Mouse (Mus musculus): ENCODE results near the gene Sox15.
"Not testable (repeated sequence)": the region's sequence is repeated elsewhere in the genome, so short reads cannot be mapped to it uniquely, and the experiment has no call there.

Gene Sox15

DNA sequence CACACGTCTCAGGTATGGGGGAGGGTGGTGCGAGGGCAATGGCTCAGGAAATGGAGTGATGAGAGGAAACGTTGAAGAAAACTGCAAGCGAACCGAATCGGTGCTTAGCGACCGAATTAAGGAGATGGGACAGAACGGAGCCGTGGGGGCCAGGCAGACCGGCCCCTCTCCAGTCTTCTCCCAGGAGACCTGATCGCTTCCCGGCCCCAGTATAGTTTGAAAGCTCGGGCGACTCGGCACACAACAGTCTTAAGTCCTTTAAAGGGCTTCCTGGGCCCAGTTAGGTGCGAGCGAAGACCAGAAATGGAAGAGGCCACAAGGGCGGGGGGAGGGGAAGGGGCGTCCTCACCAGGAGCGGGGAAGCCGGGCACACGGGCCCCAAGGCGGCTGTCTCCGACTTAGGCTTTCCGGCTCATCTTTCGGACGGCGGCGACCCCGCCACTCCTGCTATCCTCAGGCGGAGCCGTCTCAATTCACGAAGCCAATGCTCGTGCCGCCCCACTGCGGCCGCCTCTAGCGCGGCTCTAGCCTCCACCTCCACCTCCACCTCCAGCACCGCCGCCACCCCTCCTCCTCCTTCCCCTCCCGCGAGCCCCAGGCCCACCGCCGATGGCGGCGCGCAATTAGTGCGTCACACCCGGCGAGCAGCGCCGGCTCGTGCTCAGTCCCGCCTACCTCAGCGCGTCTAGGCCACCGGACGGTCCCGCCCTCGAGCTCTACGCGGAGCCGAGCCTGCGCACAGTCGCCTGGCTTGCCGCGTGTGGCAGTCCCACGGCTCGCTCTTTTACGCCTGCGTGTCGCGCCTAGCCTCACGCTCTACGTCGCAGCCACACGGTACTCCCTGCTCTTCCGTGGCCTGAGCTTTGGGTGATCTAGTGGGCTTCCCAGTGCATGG, 26.4 kb downstream of the Sox15 start, which contains the start of gene Senp3:
Gene Senp3, minus strand, starts transcription at position 771 of the 895 bp plus-strand sequence.
- DNase-seq, result peak; percentile 99

DNA sequence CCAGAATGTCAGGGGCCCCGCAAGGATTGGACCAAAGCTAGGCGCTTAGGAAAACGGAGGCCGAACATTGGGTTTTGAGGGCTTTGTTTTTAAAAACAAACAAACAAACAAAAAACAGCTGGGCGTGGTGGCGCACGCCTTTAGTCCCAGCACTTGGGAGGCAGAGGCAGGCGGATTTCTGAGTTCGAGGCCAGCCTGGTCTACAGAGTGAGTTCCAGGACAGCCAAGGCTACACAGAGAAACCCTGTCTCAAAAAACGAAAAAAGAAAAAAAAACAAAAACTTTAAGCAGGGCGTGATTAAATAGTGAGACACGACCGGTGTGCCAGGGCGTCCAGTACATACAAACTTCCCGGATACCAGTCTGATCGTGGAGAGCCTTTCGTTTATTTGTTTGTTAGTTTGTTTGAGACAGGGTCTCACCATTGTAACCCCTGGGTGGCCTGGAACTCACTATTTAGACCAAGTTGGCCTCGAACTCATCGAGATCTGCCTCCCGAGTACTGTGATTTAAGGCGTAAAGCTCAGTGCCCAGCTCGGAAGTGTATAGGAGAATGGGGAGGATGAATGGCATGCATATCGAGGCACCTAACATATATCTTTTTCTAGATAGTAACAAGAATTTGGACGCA, 27.2 kb downstream of the Sox15 start:
- no peak for DNase-seq

DNA sequence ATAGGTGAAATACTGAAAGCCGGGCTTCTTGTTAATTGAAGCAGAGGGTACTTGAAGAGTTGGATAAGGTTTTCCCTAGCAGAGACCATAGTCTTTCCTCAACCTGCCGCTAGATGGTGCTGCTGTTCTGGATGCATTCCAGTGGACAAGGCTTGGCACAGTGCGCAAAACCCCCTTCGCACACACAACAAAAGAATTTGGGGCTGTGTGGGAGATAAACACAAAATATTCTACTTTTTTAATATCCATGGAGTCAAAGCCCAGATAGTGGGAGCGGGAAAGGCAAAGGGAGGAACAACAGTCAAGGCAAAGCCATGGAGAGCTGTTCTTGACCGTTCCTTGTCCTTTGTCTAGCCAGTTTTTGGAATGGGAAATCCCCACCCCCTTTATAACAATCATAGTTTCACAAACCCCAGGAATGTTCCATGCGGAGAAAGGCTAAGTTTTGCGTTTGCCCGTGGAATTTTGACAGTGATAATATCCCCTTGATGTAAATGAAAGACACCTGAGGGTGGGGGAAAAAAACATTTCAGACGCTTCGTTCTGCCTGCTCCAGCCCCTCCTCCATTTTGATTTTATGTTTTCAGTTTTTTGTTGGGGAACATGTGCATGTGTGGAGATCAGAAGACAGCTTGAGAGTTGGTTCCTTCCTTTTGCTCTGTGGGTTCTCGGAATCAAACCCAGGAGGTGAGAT, 27.9 kb downstream of the Sox15 start:
- DNase-seq, result peak; percentile 93

DNA sequence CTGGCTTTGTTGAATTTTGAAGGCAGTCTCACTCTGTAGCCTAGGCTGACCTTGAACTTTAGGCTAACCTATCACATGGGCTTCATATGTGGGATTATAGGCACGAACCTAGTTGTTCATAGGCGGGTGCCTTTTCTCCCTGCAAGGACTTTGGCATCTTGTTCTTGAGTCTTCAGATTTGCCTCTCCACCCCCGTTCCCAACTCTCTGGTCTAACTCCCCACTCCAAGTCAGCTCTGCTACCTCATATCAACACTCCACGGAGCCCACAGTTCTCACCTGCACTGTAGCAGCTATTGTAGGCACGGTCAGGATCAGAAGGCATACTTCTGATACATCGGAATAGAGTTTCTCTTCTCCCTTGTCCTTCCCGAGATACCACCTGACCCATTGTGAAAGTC, 28.5 kb downstream of the Sox15 start:
- no peak for DNase-seq

DNA sequence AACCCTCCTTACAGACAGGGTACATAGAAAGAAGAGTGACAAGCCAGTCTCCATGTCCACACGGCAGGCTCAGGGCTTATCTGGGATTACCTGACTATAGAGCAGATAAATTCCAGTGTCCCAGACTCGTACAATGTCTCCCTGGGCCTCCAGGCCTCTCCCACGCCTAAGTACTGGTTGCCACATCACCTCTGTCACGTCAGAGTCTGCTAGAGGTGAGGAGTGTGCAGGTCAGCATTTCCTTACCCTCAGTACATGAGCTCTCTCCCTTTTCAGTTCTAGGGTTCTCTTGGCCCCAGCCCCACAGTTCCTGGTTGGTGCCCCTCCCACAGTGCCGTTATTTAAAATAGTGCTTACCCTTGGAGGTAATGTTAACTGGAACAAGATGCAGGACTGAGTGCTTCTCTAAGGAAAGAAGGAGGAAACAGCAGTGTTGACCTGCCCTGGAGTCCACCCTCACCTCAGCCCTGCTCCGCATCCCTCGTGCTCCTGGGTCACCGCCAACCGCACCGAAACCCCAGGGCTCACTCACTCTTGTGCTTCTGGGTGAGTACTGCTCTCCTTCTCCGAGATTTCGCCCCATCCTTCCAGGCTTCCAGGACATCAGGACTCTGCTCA, 29.1 kb downstream of the Sox15 start:
- DNase-seq, result no peak

DNA sequence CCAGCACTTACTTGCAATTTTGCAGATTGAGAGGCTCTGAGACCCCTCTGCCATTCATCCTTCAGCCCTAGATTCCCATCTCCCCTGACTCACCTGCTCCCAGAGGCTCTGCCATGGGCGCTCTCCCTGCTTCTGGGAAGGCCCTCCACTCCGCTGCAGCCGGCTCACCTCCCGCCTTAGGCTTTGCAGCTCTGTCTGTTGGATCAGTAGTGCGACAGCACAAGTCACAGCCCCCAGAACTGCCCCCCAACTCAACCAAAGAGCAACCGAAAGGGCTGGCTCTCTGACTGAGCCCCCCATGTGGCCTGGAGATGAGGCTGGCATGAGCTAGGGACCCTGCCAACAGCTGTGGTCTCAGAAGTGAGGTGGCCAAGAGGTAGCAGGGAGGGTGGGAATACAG, 29.8 kb downstream of the Sox15 start:
- no peak for DNase-seq

DNA sequence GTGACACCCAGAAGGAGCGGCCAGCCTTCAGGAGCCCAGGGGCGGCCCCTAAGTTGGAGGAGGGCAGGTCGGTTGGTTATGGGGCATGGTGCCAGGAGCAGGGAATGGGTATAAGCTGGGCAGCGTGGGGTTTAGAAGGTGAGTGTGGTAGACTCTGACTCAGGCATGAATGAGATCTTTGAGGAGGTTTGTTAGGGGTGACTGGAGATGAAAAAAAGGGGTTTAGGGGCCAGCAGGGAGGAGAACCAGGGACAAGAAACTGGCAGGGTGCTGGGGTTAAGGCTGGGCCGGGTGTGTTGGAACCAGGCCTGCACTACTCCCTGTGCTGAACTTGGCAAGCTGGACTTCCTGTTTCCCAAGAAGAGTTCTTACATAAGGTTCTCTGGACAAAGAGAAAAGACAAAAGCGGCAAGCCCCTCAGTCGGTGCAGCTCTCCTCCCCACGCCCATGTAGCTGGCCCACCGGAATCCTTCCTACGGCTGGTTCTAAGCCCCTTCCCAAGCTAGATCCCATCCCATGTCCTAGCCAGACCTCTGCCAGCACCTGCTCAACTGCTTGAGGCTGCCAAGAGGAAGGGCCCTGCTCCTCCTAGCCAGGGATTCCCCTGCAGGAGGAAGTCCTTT, 30.5 kb downstream of the Sox15 start, which contains the start of gene Tnfsf13:
Gene Tnfsf13, minus strand, starts transcription at position 259 of the 623 bp plus-strand sequence.
- DNase-seq, result no peak

DNA sequence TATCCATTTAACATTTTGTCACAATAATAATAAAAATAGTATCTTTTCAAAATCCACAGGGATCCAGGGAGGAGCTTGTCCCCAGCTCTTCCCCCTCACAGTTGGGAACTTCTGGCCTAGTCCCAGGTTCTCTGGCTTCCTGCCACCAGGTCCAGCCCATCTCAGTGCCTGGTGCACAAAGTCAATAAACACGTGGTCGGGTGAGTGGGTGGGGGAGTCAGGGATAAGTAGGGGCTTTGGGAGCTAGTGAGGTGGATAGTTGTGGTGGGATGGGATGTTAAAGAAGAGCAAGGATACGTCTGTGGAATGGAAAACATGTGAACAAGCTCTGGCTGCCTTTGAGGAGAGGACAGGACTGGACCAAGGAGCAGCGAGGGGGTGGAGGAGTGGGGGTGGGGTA, 31.3 kb downstream of the Sox15 start:
- DNase-seq, result no peak

DNA sequence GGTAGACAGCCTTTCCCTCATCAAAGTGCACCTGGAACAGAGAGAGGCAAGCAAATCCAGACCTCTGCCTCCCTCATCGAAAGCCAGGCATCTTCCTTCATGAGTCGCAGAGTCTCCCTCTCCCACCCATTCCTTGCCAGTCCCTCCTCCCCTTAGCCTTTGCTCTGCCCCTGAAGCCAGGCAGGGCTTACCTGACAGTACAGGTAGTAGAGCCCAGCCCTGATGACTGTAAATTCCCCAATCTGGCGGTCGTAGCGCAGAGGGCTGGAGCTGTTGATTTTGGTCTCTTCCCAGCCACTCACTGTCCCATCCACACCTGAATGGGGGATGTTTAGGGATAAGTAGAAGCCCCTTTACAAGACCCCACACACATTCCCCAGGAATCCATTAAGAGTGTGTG, 31.9 kb downstream of the Sox15 start:
- no peak for DNase-seq

DNA sequence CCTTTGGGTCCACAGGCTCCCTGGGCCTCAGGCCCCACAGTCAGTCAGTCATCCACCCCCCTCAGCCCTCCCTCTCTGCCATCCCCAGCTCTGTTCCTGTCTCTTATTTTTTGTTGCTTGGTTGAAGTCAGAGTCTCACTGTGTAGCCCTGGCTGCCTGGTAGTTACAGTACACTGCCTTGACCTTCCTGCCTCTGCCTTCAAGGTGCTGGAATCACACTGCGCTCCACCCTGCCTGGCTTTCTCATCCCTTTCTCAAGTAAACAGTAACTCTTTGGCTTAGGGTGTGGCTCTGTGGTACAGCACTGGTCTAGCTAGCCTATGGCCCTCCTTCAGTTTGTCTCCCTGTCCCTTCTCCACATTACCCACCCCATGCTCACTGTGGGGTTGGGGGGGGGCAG, 34.8 kb downstream of the Sox15 start:
- DNase-seq, result no peak

DNA sequence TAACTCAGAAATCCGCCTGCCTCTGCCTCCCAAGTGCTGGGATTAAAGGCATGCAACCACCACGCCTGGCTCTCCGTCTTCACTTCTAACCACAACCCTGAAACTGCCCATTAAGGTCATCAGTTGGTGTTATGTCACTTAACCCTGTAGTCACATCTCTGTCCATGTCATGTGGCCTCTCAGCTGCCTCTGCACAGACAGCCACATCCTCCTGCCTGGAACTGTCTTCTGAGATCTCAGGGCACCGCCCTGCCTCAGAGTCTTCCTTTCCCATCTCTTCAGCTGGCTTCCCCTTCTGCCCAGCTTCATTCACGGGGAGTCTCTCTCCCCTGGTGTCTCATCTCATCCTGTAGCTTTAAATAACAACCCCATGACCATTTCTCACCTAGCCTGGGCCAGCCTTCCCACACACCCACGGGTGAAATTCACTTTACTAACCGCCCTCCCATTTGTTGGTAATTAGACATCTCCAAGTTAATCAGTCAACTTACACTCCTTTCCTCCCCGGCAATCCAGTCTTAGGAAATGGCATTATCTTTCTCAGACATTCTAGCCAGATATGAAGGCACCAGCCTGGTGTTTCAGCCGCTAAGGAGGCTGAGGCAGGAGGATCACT, 37.2 kb downstream of the Sox15 start:
- no peak for DNase-seq

DNA sequence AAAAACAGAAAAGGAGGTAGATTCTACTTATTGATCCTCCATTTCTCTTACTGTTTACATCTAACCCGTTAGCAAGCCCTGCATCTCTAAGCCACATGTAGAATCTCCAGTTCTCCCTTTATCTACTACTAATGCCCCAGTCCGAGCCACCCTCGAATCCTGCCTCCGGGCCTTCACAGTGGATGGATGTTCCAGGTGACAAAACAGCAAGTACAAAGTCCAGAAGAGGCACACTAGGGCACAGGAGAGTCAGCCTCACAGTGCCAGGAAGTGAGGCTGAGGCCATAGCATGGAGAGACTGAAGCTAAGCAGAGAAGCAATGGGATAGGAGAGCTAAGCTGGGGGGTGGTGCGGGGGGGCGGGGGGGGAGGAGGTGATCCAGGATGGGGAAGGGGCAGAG, 37.7 kb downstream of the Sox15 start:
- no peak for DNase-seq

DNA sequence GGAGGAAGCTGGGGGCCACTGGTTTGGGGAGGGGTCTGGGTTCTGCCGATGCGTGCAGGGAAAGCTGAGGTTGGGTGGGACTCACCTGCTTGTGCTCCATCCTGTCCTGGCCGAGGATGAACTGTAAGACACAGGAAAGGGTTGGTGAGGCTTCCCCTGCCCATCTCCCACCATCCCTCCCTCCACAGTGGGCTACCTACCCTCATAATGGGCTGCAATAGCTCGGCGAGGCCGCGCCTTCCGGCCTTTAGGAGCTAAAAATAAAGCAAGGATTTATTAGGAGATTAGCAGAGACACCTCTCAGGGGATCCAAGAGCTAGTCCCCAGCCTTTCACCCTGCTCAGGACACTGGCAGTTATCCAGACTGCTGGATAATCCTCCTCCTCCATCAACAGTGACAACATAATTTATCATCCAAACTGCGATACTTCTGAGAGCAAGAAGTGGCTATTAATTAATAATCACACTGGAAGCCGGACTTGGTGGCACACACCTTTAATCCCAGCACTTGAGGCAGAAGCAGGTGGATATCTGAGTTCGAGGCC, 38.4 kb downstream of the Sox15 start:
- no peak for DNase-seq

DNA sequence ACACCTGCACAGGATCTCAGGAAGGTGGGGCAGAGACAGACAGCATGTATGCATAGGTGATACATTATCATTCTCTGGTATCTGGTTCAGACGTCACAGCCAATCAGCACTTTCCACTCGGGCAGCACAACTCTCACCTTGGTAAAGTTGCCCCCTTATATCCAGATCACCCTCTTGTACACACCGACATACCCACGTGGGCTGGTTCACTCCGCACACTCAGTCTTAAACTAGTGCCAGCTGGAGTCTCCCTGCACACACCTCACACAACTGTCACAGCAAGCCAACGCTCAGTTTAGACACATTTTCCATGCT, 39.9 kb downstream of the Sox15 start:
- DNase-seq, result no peak

DNA sequence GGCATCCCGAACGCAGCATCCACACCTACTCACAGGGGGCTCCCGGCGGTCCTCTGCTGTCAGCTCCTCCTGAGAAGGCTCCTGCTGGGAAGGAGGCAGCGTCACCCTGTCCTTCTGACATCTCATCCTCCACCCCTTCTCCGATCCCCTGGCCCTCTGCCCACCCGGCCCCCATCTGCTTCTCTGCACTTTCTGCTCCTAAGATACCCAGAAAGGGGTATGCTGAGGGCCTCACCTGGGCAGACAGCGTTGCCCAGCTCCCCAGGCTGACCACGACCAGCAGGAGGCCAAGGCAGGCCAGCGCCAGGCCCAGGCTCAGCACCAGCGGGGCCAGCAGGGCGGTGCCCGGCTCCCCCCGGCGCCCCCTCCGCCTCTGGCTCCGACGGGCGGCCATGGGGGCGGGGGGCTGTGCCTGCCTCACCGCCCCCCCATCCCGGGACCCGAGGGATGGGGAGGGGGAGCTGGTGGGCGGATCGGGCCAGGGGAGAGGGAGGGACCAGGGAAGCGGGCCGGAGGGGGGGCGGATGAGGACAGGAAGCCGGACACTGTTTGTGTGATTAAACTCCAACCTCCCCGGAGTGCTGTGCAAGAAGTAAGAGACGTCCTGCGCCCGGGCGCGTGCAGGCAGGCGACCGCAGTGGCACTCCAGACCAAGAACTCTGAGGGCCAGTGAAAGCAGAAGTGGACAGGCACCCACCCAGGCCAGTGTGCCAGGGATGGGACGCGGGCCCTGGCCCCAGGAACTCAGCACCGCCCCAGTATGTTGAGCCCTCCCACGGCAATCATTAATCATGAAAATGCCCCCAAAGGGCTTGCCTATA, 40.5 kb downstream of the Sox15 start, which contains the start of the genes Tnfsf12 and Tnfsfm13:
Gene Tnfsf12, minus strand, starts transcription at position 489 of the 821 bp plus-strand sequence.
Gene Tnfsfm13, minus strand, starts transcription at position 738 of the 821 bp plus-strand sequence.
- DNase-seq, result peak; percentile 72

DNA sequence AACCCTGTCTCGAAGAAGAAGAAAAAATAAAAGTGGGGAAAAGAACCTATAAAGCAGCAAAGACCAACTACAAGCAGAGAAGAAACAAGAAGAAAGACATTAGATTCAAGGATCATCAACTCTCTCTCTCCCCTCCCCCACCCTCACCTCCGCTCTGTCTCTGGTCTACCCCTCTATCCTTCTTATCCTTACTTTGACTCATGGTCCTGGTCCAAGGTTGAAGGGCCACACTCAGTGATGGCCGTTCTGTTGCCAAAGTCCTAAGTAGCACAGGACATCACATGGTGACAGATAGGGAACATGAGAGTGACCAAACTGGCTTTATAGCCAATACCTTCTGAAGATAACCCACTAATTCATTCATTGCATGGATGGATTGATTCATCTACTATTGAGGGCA, 42.3 kb downstream of the Sox15 start:
- DNase-seq, result no peak

DNA sequence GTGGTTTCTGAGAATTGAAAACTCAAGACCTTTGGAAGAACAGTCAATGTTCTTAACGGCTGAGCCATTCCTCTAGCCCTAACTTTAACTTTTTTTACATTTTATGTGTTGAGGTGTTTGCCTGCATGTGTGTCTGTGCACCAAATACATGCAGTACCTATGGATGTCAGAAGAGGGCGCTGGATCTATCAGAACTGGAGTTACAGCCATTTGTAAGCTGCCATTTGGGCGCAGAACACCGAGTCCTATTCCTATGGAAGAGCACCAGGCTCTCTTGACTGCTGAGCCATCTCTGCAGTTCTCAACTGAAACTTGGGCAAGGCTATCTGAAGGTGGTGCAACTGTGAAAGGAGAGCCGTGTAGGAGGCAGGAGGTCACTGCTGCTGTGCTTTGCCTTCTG, 43.5 kb downstream of the Sox15 start:
- no peak for DNase-seq

DNA sequence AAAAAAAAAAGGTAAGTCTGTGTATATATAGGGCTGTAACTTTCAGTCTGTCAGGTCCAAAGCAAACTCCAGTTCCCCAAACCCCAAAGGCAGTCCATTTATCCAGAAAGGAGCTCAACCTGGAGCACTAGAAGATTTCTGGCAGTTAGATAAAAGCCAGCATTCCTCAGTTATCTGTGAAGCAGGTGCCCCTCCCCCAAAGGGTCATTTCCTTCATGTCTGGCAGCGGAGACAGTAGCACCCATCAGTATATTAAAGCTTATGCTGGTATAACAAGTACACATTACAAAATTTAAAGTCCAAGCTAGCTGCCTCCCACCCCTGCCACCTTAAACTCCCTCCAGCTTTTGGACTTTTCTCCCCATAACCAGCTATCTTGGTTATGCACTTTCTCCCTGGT, 44.5 kb downstream of the Sox15 start:
- DNase-seq, result no peak

DNA sequence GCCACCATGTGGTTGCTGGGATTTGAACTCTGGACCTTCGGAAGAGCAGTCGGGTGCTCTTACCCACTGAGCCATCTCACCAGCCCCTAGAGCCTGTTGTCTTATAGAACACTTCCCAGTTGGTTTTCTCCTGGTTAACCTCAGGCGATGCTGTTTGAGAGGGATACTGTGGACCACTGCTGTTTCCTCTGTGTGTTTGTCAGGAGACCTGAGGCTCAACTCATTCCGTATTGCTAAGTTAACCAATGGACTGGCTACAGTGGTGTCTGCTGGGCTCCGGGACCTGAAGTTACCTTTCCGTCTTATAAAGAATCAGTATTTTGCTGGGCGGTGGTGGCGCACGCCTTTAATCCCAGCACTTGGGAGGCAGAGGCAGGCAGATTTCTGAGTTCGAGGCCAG, 47.8 kb downstream of the Sox15 start:
- not testable (repeated sequence) for DNase-seq

DNA sequence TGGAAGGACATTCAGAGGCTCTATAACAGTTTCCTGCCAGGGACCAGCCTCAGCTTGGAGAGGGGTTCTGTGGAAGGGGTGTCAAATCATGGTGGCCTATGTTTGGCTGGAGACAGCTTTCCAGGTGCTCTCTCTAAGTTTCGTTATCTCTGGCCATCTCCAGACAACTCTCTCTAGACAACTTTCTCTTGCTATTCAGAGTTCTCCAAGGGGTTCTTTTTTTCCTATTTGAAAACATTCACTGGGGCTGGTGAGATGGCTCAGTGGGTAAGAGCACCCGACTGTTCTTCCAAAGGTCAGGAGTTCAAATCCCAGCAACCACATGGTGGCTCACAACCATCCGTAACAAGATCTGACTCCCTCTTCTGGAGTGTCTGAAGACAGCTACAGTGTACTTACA, 48.3 kb downstream of the Sox15 start:
- not testable (repeated sequence) for DNase-seq

Data from embryo, embryonic 11 days (tissue).